Mouse (Mus musculus) CH12.LX (cell line): Measurements from ENCODE around the gene Col25a1. TPM values are rescaled to one million over a fixed set of nuclear protein-coding genes. Genes with fewer than 3 reads are reported as not detected.
A peak's percentile ranks its signal among the peaks of the same experiment; 100 is the strongest.

Experiments
- DNase-seq: peaks from one replicate; pipeline ENCODE4 v3.0.0-alpha.2; 2013; ENCODE audit errors: extremely low read depth
- H3K27ac ChIP-seq: 2 replicates; pipeline ENCODE4 v1.5.1; 2012; ENCODE audit warnings: low read depth, mild to moderate bottlenecking, control low read depth, moderate library complexity; ENCODE audit not compliant: insufficient read depth
- H3K27me3 ChIP-seq: replicated peaks from 2 replicates; pipeline ENCODE3; 2012; ENCODE audit warnings: inconsistent platforms
- H3K36me3 ChIP-seq, 2 experiments: replicated peaks in 1 of 2; 2 replicates each; pipeline versions ENCODE3 to v1.6.1; 2012; ENCODE audit warnings: inconsistent platforms in 1 of 2, low read length in 1 of 2, mild to moderate bottlenecking in 1 of 2, mixed read lengths in 1 of 2, moderate library complexity in 1 of 2; ENCODE audit not compliant: control insufficient read depth in 1 of 2, insufficient read depth in 1 of 2
- H3K4me1 ChIP-seq, 2 experiments: 2 replicates each; pipeline ENCODE4 v1.6.1; 2012; ENCODE audit warnings: inconsistent platforms in 1 of 2, moderate library complexity in 1 of 2; ENCODE audit not compliant: insufficient read depth in 2 of 2, control insufficient read depth in 1 of 2
- H3K4me2 ChIP-seq: 2 replicates; pipeline ENCODE4 v1.6.1; 2012; ENCODE audit warnings: low read depth, mild to moderate bottlenecking, control low read depth; ENCODE audit not compliant: poor library complexity, insufficient read depth, severe bottlenecking
- H3K4me3 ChIP-seq, 3 experiments: fragments of 150-350 bp in 1 of 3; sonication (generic) in 1 of 3; replicated peaks in 1 of 3; 2 replicates each; pipeline versions ENCODE3 to v1.5.1; 2011 to 2012; ENCODE audit warnings: low read depth in 2 of 3, low read length in 2 of 3, mild to moderate bottlenecking in 2 of 3, moderate library complexity in 2 of 3, control low read depth in 1 of 3, improper control_type of control experiment in 1 of 3, inconsistent platforms in 1 of 3, mixed read lengths in 1 of 3; ENCODE audit not compliant: poor library complexity in 1 of 3
- H3K79me2 ChIP-seq: replicated peaks from 2 replicates; pipeline ENCODE4 v1.6.1; 2012; ENCODE audit warnings: mild to moderate bottlenecking, moderate library complexity; ENCODE audit not compliant: control insufficient read depth, poor library complexity, insufficient read depth, severe bottlenecking; ENCODE audit errors: extremely low read depth
- H3K9ac ChIP-seq: 2 replicates; pipeline ENCODE4 v1.6.1; 2012; ENCODE audit warnings: low read depth, mild to moderate bottlenecking, control low read depth, moderate library complexity; ENCODE audit not compliant: insufficient read depth
- H3K9me3 ChIP-seq: replicated peaks from 2 replicates; pipeline ENCODE3; 2012; ENCODE audit warnings: low read length, inconsistent platforms, mixed read lengths
- BHLHE40 ChIP-seq: IDR thresholded peaks from 2 replicates; pipeline ENCODE4 v1.6.1; 2011; ENCODE audit warnings: mild to moderate bottlenecking, low read depth, low read length, improper control_type of control experiment
- CHD2 ChIP-seq: IDR thresholded peaks from 2 replicates; pipeline ENCODE4 v1.6.1; 2011; ENCODE audit warnings: low read length, improper control_type of control experiment
- CTCF ChIP-seq, 2 experiments: IDR thresholded peaks in 1 of 2; conservative IDR thresholded peaks in 1 of 2; 2 replicates each; pipeline ENCODE4 v1.5.1; 2011 to 2012; ENCODE audit warnings: low read depth in 2 of 2, low read length in 2 of 2, improper control_type of control experiment in 1 of 2, inconsistent platforms in 1 of 2, mild to moderate bottlenecking in 1 of 2, moderate library complexity in 1 of 2
- E2F4 ChIP-seq: IDR thresholded peaks from 2 replicates; pipeline ENCODE4 v1.6.1; 2011; ENCODE audit warnings: low read depth, low read length, improper control_type of control experiment; ENCODE audit not compliant: insufficient replicate concordance
- JUN ChIP-seq: IDR thresholded peaks from 2 replicates; pipeline ENCODE4 v1.6.1; 2011; ENCODE audit warnings: low read depth, mild to moderate bottlenecking, low read length, improper control_type of control experiment, moderate library complexity; ENCODE audit not compliant: insufficient read depth
- KAT2A ChIP-seq: IDR thresholded peaks from 2 replicates; pipeline ENCODE4 v1.6.1; 2012; ENCODE audit warnings: low read length, improper control_type of control experiment, inconsistent platforms; ENCODE audit not compliant: insufficient replicate concordance
- NELFE ChIP-seq: IDR thresholded peaks from 2 replicates; pipeline ENCODE4 v1.6.1; 2011; ENCODE audit warnings: low read depth, low read length, improper control_type of control experiment
- RCOR1 ChIP-seq: conservative IDR thresholded peaks from 2 replicates; pipeline ENCODE4 v1.6.1; 2012; ENCODE audit warnings: low read depth, mild to moderate bottlenecking, inconsistent platforms, low read length, improper control_type of control experiment
- TBP ChIP-seq: conservative IDR thresholded peaks from 2 replicates; pipeline ENCODE4 v1.6.1; 2011; ENCODE audit warnings: low read depth, low read length, improper control_type of control experiment
- ZNF384 ChIP-seq: IDR thresholded peaks from 2 replicates; pipeline ENCODE4 v1.6.1; 2012; ENCODE audit warnings: low read depth, low read length, improper control_type of control experiment, inconsistent platforms
- dilution Hi-C: fragments of 300-500 bp; cut with MboI; formaldehyde crosslinking; loops from 2 replicates; pipeline ENCODE4 v1.14.3; 2020; ENCODE audit warnings: low sequenced_read_pairs; ENCODE audit not compliant: extremely low pct_unique_long_range_greater_than_20kb, extremely low pct_ligation_motif_present
- in situ Hi-C: fragments of 300-500 bp; cut with MboI; formaldehyde crosslinking; loops from 3 replicates; pipeline ENCODE4 v1.14.3; 2019; ENCODE audit warnings: low sequenced_read_pairs, low pct_ligation_motif_present, low pct_unique_long_range_greater_than_20kb, mixed read lengths
- polyA plus RNA-seq: library from polyadenylated mRNA; unstranded; fragments of >175 nt; gene quantifications from 2 replicates; pipeline ENCODE4 v1.2.1, GENCODE M21; 2012; ENCODE audit warnings: low read depth; ENCODE audit not compliant: insufficient read length
- total RNA-seq, 2 experiments: library from RNA; depleted of rRNA; stranded (reverse); fragments of 300-350 nt in 1 of 2; fragments of >200 nt in 1 of 2; gene quantifications; 2 replicates each; pipeline ENCODE4 v1.2.3; 2012 to 2014

The Col25a1 gene
- total and polyA plus RNA-seq, 3 experiments = not detected

DNA sequence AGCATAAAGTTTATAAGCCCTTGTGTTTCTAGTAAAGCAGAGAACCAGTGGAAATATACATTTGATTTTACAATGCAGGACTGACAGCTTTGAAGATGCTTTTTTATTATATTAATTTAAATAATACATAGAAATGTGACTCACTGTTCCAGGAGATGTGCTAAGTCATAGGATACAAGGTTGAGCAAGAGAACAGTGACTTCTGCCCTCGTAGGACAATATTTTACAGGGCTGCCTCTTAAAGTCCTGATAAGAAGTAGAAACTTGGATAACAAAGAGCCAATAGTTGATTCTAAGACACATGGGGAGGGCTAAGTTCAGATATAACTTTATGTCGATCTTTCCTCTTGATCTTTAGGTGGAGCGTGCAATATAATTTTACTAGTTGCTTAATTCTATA lies 124.8 kb downstream of the Col25a1 start:
- dilution Hi-C loops = no loop called here
- no peak overlapping the region for H3K9ac ChIP-seq
- DNase-seq = no peak
- H3K27ac ChIP-seq = no peak overlapping the region
- H3K9me3 ChIP-seq = peaks cover 2% of the 10 kb centered on the region
- no peak overlapping the region for H3K4me2 ChIP-seq
- no peaks in the 10 kb centered on the region for H3K4me1 ChIP-seq
- H3K4me3 ChIP-seq = no peak overlapping the region
- in situ Hi-C loops = no loop called here
- TF ChIP-seq E2F4 (no peak), TBP (no peak), BHLHE40 (no peak)
- no peaks in the 10 kb centered on the region for H3K27me3 ChIP-seq
- no peaks in the 10 kb centered on the region for H3K36me3 ChIP-seq
- H3K79me2 ChIP-seq = no peaks in the 10 kb centered on the region

DNA sequence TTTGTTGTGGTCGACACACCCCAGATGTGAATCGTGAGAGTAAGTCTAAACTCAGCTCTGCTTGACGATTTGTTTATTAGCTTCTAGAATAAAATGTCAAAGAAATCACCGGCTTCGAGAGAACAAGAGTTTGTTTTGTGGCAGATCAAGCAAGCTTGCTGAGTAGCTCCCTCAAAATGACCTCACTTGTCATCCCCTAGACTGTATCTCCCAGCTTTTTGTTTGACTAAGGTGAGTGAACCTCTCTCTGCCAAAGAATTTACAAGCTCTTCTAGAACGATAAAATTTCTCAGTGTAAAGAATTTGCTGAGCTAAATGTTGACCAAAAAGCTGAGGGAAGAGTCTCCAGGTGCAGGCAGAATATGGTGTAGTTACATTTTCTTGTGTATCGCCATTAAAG lies 125.3 kb downstream of the Col25a1 start:
- H3K9ac ChIP-seq = no peak overlapping the region
- no peak overlapping the region for H3K27ac ChIP-seq
- in situ Hi-C loops = no loop called here
- peaks cover 2% of the 10 kb centered on the region for H3K9me3 ChIP-seq
- dilution Hi-C loops = no loop called here
- no peaks in the 10 kb centered on the region for H3K36me3 ChIP-seq
- no peak overlapping the region for H3K4me3 ChIP-seq
- no peaks in the 10 kb centered on the region for H3K4me1 ChIP-seq
- TF ChIP-seq RCOR1 (no peak), ZNF384 (no peak), KAT2A (no peak), NELFE (no peak), JUN (no peak), CHD2 (no peak)
- H3K27me3 ChIP-seq = no peaks in the 10 kb centered on the region
- no peak overlapping the region; the same call in 1 of the 2 replicates for H3K4me2 ChIP-seq
- DNase-seq = no peak
- no peaks in the 10 kb centered on the region for H3K79me2 ChIP-seq

DNA sequence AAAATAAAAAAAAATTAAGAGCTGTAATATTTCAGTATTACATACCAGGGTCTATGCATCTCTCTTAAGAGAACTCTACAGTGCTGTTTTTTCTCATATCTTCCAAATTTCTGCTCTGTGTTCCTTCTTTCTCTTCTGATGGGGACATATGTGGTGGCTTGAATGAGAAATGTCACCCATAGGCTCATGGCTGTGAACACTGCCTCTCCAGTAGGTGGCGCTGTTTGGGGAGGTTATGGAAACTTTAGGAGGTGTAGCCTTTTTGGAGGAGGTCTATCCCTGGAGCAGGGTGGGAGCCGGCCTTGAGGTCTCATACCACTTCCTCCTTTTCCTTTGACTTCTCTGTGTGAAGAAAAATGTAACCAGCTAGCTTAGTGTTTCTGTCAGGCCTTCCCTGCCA lies 128.4 kb downstream of the Col25a1 start:
- no peak overlapping the region for H3K27ac ChIP-seq
- dilution Hi-C loops = no loop called here

More for the DNA sequence above, 128.4 kb downstream of the Col25a1 start:
- Histone ChIP-seq H3K4me3 (no peak overlapping the region), H3K36me3 (no peaks in the 10 kb centered on the region), H3K4me2 (no peak overlapping the region), H3K9me3 (peaks cover 2% of the 10 kb centered on the region), H3K9ac (no peak overlapping the region), H3K4me1 (no peaks in the 10 kb centered on the region), H3K79me2 (no peaks in the 10 kb centered on the region), H3K27me3 (no peaks in the 10 kb centered on the region)
- in situ Hi-C loops = no loop called here
- TF ChIP-seq NELFE (no peak), CTCF (conservative IDR thresholded peaks at IDR 0.05 in 1 of 2, IDR thresholded peaks at IDR 0.05 in 1 of 2; ENCODE audit: low read depth in 2 of 2, low read length in 2 of 2) (peak in 1 of 2 experiments; percentile 15; a peak in 1 of 4 replicates)
- DNase-seq = no peak
